Mouse (Mus musculus) erythroblast, embryonic 14.5 days (primary cell): Measurements from ENCODE around the gene Pramef20. TPM values are rescaled to one million over a fixed set of nuclear protein-coding genes. Genes with fewer than 3 reads are reported as not detected.

Experiments
- polyA plus RNA-seq: library from polyadenylated mRNA; stranded (reverse); fragments of >175 nt; gene quantifications from 2 replicates; pipeline ENCODE4 v1.2.3, GENCODE M21; 2012

Gene Pramef20
- polyA plus RNA-seq, 1 experiment = not detected

Other genes with a start within 250 kb of the Pramef20 start
- not detected in 2 replicates for gene Oog3, start 215.3 kb downstream of the Pramef20 start, polyA plus RNA-seq
- not detected in 2 replicates for gene Oog2, start 187.2 kb downstream of the Pramef20 start, polyA plus RNA-seq
- not detected in 2 replicates for gene C87977, start 164.6 kb downstream of the Pramef20 start, polyA plus RNA-seq
- not detected in 2 replicates for gene Pramel5, start 97.4 kb downstream of the Pramef20 start, polyA plus RNA-seq
- gene Gm13128, start 47.7 kb downstream of the Pramef20 start, polyA plus RNA-seq = not detected in 2 replicates
- not detected in 2 replicates for gene Gm13119, start 20.0 kb downstream of the Pramef20 start, polyA plus RNA-seq
- not detected in 2 replicates for gene Pramef12, start 30.5 kb upstream of the Pramef20 start, polyA plus RNA-seq
- not detected in 2 replicates for gene 1700012P22Rik, start 60.8 kb upstream of the Pramef20 start, polyA plus RNA-seq
- gene Gm9944, start 75.4 kb upstream of the Pramef20 start, polyA plus RNA-seq = not detected in 2 replicates
- gene Aadacl3, start 85.8 kb upstream of the Pramef20 start, polyA plus RNA-seq = not detected in 2 replicates
- not detected in 2 replicates for gene 9430007A20Rik, start 141.9 kb upstream of the Pramef20 start, polyA plus RNA-seq
- gene Gm13124, start 187.2 kb upstream of the Pramef20 start, polyA plus RNA-seq = not detected in 2 replicates
- gene Aadacl4, start 235.8 kb upstream of the Pramef20 start, polyA plus RNA-seq = not detected in 2 replicates